Mouse (Mus musculus) bone marrow, adult 2 months (tissue): ENCODE results near the gene Pik3r5. TPM values are rescaled to one million over a fixed set of nuclear protein-coding genes. Genes with fewer than 3 reads are reported as not detected.

Experiments used
- H3K27ac ChIP-seq: fragments of 200-500 bp; 2 replicates; pipeline ENCODE4 v1.5.1; 2012; ENCODE audit warnings: low read depth, mild to moderate bottlenecking, control low read depth, inconsistent platforms, low read length; ENCODE audit not compliant: control insufficient read depth, poor library complexity, insufficient read depth
- H3K4me1 ChIP-seq: fragments of 200-500 bp; 2 replicates; pipeline ENCODE4 v1.6.1; 2011; ENCODE audit warnings: low read length; ENCODE audit not compliant: control insufficient read depth, insufficient read depth
- H3K4me3 ChIP-seq: fragments of 200-500 bp; replicated peaks from 2 replicates; pipeline ENCODE3; 2011; ENCODE audit warnings: mild to moderate bottlenecking, low read depth, low read length, control low read depth; ENCODE audit not compliant: control insufficient read depth
- CTCF ChIP-seq: fragments of 200-500 bp; IDR thresholded peaks from 2 replicates; pipeline ENCODE4 v1.5.1; 2011; ENCODE audit warnings: low read length, control low read depth; ENCODE audit not compliant: control insufficient read depth, insufficient read depth
- POLR2A ChIP-seq: fragments of 200-500 bp; IDR thresholded peaks from 2 replicates; pipeline ENCODE4 v1.6.1; 2011; ENCODE audit warnings: low read depth, mild to moderate bottlenecking, control low read depth, low read length, borderline replicate concordance; ENCODE audit not compliant: control insufficient read depth
- WGBS: fragments of 180-500 bp; shearing (Covaris S2); methylation state at CpG from one replicate; pipeline ENCODE4 v1.1.7; 2018; 5-methylcytosine and 5-hydroxymethylcytosine counted together
- polyA plus RNA-seq: library from polyadenylated mRNA; stranded (reverse); fragments of >200 nt; gene quantifications from 2 replicates; pipeline ENCODE4 v1.2.4, GENCODE M21; 2011; ENCODE audit warnings: low replicate concordance; ENCODE audit not compliant: missing spikeins, insufficient read depth, insufficient read length

Gene Pik3r5
- polyA plus RNA-seq, 1 experiment = 26.5 TPM

GRCm38 (mm10) chr11:68398891-68399547, 32.9 kb upstream of the Pik3r5 start:
- 12% methylated on average over 24 of the region's 24 CpGs for whole genome bisulfite sequencing
- H3K4me1 ChIP-seq = no peaks in the 10 kb centered on the region
- H3K27ac ChIP-seq = no peak overlapping the region
- TF ChIP-seq CTCF (no peak), POLR2A (no peak)
- H3K4me3 ChIP-seq = no peak overlapping the region

- WGBS = 1% methylated on average over 46 of the region's 47 CpGs
- Histone ChIP-seq H3K4me3 (no peak overlapping the region), H3K27ac (no peak overlapping the region), H3K4me1 (no peaks in the 10 kb centered on the region)
- TF ChIP-seq POLR2A (no peak), CTCF (no peak)
These were observed 32.3 kb upstream of the Pik3r5 start for GRCm38 (mm10) chr11:68399548-68400020.

GRCm38 (mm10) chr11:68400021-68400671, 31.8 kb upstream of the Pik3r5 start:
- H3K27ac ChIP-seq = no peak overlapping the region
- no peak overlapping the region for H3K4me3 ChIP-seq
- no peak for TF ChIP-seq POLR2A
- no peak for TF ChIP-seq CTCF
- H3K4me1 ChIP-seq = no peaks in the 10 kb centered on the region
- WGBS = 2% methylated on average over 55 of the region's 57 CpGs

GRCm38 (mm10) chr11:68400727-68401219, 31.1 kb upstream of the Pik3r5 start, which contains the start of gene Ntn1:
Gene Ntn1, minus strand, starts transcription at chr11:68400823.
- Histone ChIP-seq H3K4me1 (no peaks in the 10 kb centered on the region), H3K4me3 (no peak within 1 kb of the TSS), H3K27ac (no peak within 1 kb of the TSS)
- no peak for TF ChIP-seq CTCF
- no peak for TF ChIP-seq POLR2A
- 18% methylated on average over 11 of the region's 11 CpGs for WGBS

GRCm38 (mm10) chr11:68401428-68401827, 30.5 kb upstream of the Pik3r5 start:
- WGBS = 51% methylated on average over 5 of the region's 5 CpGs
- TF ChIP-seq POLR2A = no peak
- TF ChIP-seq CTCF = no peak
- Histone ChIP-seq H3K27ac (no peak overlapping the region), H3K4me1 (no peaks in the 10 kb centered on the region), H3K4me3 (no peak overlapping the region)

- no peaks in the 10 kb centered on the region for H3K4me1 ChIP-seq
- 36% methylated on average over 4 of the region's 4 CpGs for WGBS
- H3K27ac ChIP-seq = no peak overlapping the region
- TF ChIP-seq CTCF = peak; percentile 58
- no peak for TF ChIP-seq POLR2A
- no peak overlapping the region for H3K4me3 ChIP-seq
These were observed 27.7 kb upstream of the Pik3r5 start for GRCm38 (mm10) chr11:68404185-68404584.

- no peak for TF ChIP-seq CTCF
- no peak for TF ChIP-seq POLR2A
- 85% methylated on average over 8 of the region's 8 CpGs for WGBS
These were observed 26.3 kb upstream of the Pik3r5 start for GRCm38 (mm10) chr11:68405576-68405975.

GRCm38 (mm10) chr11:68407266-68407926, 24.5 kb upstream of the Pik3r5 start:
- Histone ChIP-seq H3K27ac (no peak overlapping the region), H3K4me1 (no peaks in the 10 kb centered on the region), H3K4me3 (no peak overlapping the region)
- 35% methylated on average over 11 of the region's 11 CpGs for WGBS
- TF ChIP-seq POLR2A = no peak

More at GRCm38 (mm10) chr11:68405576-68405975, 26.3 kb upstream of the Pik3r5 start:
- Histone ChIP-seq H3K4me3 (no peak overlapping the region), H3K4me1 (no peaks in the 10 kb centered on the region), H3K27ac (no peak overlapping the region)
